Mouse (Mus musculus) MEL (cell line): Measurements from ENCODE around the gene Ddx43. TPM values are rescaled to one million over a fixed set of nuclear protein-coding genes. Genes with fewer than 3 reads are reported as not detected.

ENCODE experiments used
- DNase-seq: peaks from one replicate; pipeline ENCODE4 v3.0.0; 2011; ENCODE audit warnings: low read depth, low spot score
- H3K27ac ChIP-seq: 2 replicates; pipeline ENCODE4 v1.5.1; 2012; ENCODE audit warnings: low read depth, mild to moderate bottlenecking, control low read depth, low read length, moderate library complexity; ENCODE audit not compliant: control insufficient read depth
- H3K27me3 ChIP-seq, 2 experiments: fragments of 150-350 bp in 1 of 2; sonication (generic) in 1 of 2; 2 replicates each; pipeline ENCODE4 v1.6.1; 2012; ENCODE audit warnings: low read length in 2 of 2, mild to moderate bottlenecking in 2 of 2, improper control_type of control experiment in 1 of 2, moderate library complexity in 1 of 2; ENCODE audit not compliant: insufficient read depth in 2 of 2, control insufficient read depth in 1 of 2
- H3K36me3 ChIP-seq, 2 experiments: 2 replicates each; pipeline ENCODE4 v1.6.1; 2012 to 2014; ENCODE audit warnings: low read length in 2 of 2, improper control_type of control experiment in 1 of 2, inconsistent platforms in 1 of 2, mild to moderate bottlenecking in 1 of 2; ENCODE audit not compliant: insufficient read depth in 2 of 2, control insufficient read depth in 1 of 2
- H3K4me1 ChIP-seq, 2 experiments: fragments of 150-350 bp in 1 of 2; sonication (generic) in 1 of 2; 2 replicates each; pipeline ENCODE4 v1.6.1; 2012; ENCODE audit warnings: low read length in 2 of 2, improper control_type of control experiment in 1 of 2, mild to moderate bottlenecking in 1 of 2; ENCODE audit not compliant: insufficient read depth in 2 of 2, control insufficient read depth in 1 of 2
- H3K4me3 ChIP-seq, 2 experiments: fragments of 150-350 bp in 1 of 2; sonication (generic) in 1 of 2; 2 replicates each; pipeline ENCODE4 v1.5.1; 2012; ENCODE audit warnings: low read depth in 2 of 2, low read length in 2 of 2, mild to moderate bottlenecking in 2 of 2, moderate library complexity in 2 of 2, control low read depth in 1 of 2, improper control_type of control experiment in 1 of 2; ENCODE audit not compliant: control insufficient read depth in 1 of 2, insufficient read depth in 1 of 2
- H3K79me2 ChIP-seq: 2 replicates; pipeline ENCODE4 v1.6.1; 2012; ENCODE audit warnings: mild to moderate bottlenecking, low read length, moderate library complexity; ENCODE audit not compliant: control insufficient read depth, poor library complexity, insufficient read depth
- H3K9ac ChIP-seq: 2 replicates; pipeline ENCODE4 v1.6.1; 2012; ENCODE audit warnings: low read depth, mild to moderate bottlenecking, control low read depth, low read length, moderate library complexity; ENCODE audit not compliant: control insufficient read depth, poor library complexity, severe bottlenecking
- H3K9me3 ChIP-seq: fragments of 150-350 bp; sonication (generic); replicated peaks from 2 replicates; pipeline ENCODE4 v1.6.1; 2012; ENCODE audit warnings: mild to moderate bottlenecking, low read length, improper control_type of control experiment, moderate library complexity; ENCODE audit not compliant: insufficient read depth
- CHD1 ChIP-seq: IDR thresholded peaks from 2 replicates; pipeline ENCODE4 v1.6.1; 2012; ENCODE audit warnings: low read depth, mild to moderate bottlenecking, inconsistent platforms, low read length, improper control_type of control experiment
- CHD2 ChIP-seq: IDR thresholded peaks from 2 replicates; pipeline ENCODE4 v1.6.1; 2011; ENCODE audit warnings: low read length, improper control_type of control experiment
- CTCF ChIP-seq, 3 experiments: IDR thresholded peaks in 2 of 3; conservative IDR thresholded peaks in 1 of 3; 2 replicates each; pipeline ENCODE4 v1.5.1; 2011 to 2012; ENCODE audit warnings: low read length in 3 of 3, low read depth in 2 of 3, mild to moderate bottlenecking in 2 of 3, improper control_type of control experiment in 1 of 3, inconsistent platforms in 1 of 3, mixed read lengths in 1 of 3, moderate library complexity in 1 of 3; ENCODE audit not compliant: control insufficient read depth in 1 of 3, insufficient read depth in 1 of 3, poor library complexity in 1 of 3, severe bottlenecking in 1 of 3
- ELF1 ChIP-seq: IDR thresholded peaks from 2 replicates; pipeline ENCODE4 v1.6.1; 2014; ENCODE audit warnings: low read depth, mild to moderate bottlenecking, inconsistent platforms, low read length, improper control_type of control experiment, moderate library complexity
- ETS1 ChIP-seq: IDR thresholded peaks from 2 replicates; pipeline ENCODE4 v1.6.1; 2012; ENCODE audit warnings: low read depth, mild to moderate bottlenecking, inconsistent platforms, low read length, improper control_type of control experiment, moderate library complexity
- JUND ChIP-seq: IDR thresholded peaks from 2 replicates; pipeline ENCODE4 v1.6.1; 2011; ENCODE audit warnings: low read depth, mild to moderate bottlenecking, improper control_type of control experiment, low read length
- KAT2A ChIP-seq: conservative IDR thresholded peaks from 2 replicates; pipeline ENCODE4 v1.6.1; 2012; ENCODE audit warnings: low read depth, low read length, improper control_type of control experiment, inconsistent platforms
- MAFK ChIP-seq: IDR thresholded peaks from 2 replicates; pipeline ENCODE4 v1.6.1; 2011; ENCODE audit warnings: low read depth, mild to moderate bottlenecking, low read length, improper control_type of control experiment, borderline replicate concordance
- MYB ChIP-seq: IDR thresholded peaks from 2 replicates; pipeline ENCODE4 v1.6.1; 2011; ENCODE audit warnings: mild to moderate bottlenecking, low read depth, low read length, improper control_type of control experiment
- NELFE ChIP-seq: IDR thresholded peaks from 2 replicates; pipeline ENCODE4 v1.6.1; 2011; ENCODE audit warnings: low read depth, low read length, improper control_type of control experiment
- NRF1 ChIP-seq: IDR thresholded peaks from 2 replicates; pipeline ENCODE4 v1.6.1; 2014; ENCODE audit warnings: low read depth, mild to moderate bottlenecking, inconsistent platforms, low read length, improper control_type of control experiment, moderate library complexity; ENCODE audit not compliant: poor library complexity, insufficient read depth, severe bottlenecking
- POLR2AphosphoS5 ChIP-seq: IDR thresholded peaks from 2 replicates; pipeline ENCODE4 v1.6.1; 2012; ENCODE audit warnings: low read depth, borderline replicate concordance, mild to moderate bottlenecking, inconsistent platforms, low read length, moderate library complexity, mixed read lengths
- RAD21 ChIP-seq: IDR thresholded peaks from 2 replicates; pipeline ENCODE4 v1.6.1; 2011; ENCODE audit warnings: mild to moderate bottlenecking, low read depth, low read length, improper control_type of control experiment
- SIN3A ChIP-seq: IDR thresholded peaks from 2 replicates; pipeline ENCODE4 v1.6.1; 2012; ENCODE audit warnings: low read length, improper control_type of control experiment, inconsistent platforms
- TAL1 ChIP-seq: IDR thresholded peaks from 2 replicates; pipeline ENCODE4 v1.6.1; 2012; ENCODE audit warnings: mild to moderate bottlenecking, inconsistent platforms, low read length, moderate library complexity, mixed read lengths
- TCF12 ChIP-seq: IDR thresholded peaks from 2 replicates; pipeline ENCODE4 v1.6.1; 2014; ENCODE audit warnings: low read depth, mild to moderate bottlenecking, inconsistent platforms, low read length, improper control_type of control experiment, moderate library complexity
- UBTF ChIP-seq: IDR thresholded peaks from 2 replicates; pipeline ENCODE4 v1.6.1; 2012; ENCODE audit warnings: low read depth, mild to moderate bottlenecking, inconsistent platforms, low read length, improper control_type of control experiment, moderate library complexity, borderline replicate concordance; ENCODE audit not compliant: insufficient read depth
- ZKSCAN1 ChIP-seq: IDR thresholded peaks from 2 replicates; pipeline ENCODE4 v1.6.1; 2012; ENCODE audit warnings: low read depth, mild to moderate bottlenecking, inconsistent platforms, low read length, improper control_type of control experiment, moderate library complexity
- ZMIZ1 ChIP-seq: IDR thresholded peaks from 2 replicates; pipeline ENCODE4 v1.6.1; 2012; ENCODE audit warnings: low read depth, mild to moderate bottlenecking, inconsistent platforms, low read length, improper control_type of control experiment, moderate library complexity
- ZNF384 ChIP-seq: IDR thresholded peaks from 2 replicates; pipeline ENCODE4 v1.6.1; 2012; ENCODE audit warnings: low read depth, mild to moderate bottlenecking, inconsistent platforms, low read length, improper control_type of control experiment
- polyA plus RNA-seq, 2 experiments: library from polyadenylated mRNA; stranded (reverse) in 1 of 2; unstranded in 1 of 2; fragments of >175 nt in 1 of 2; fragments of >200 nt in 1 of 2; gene quantifications; 2 replicates each; pipeline versions ENCODE4 v1.2.1 to v1.2.4; 2012; ENCODE audit warnings: low replicate concordance in 2 of 2, low read depth in 1 of 2; ENCODE audit not compliant: insufficient read length in 2 of 2, insufficient read depth in 1 of 2, missing spikeins in 1 of 2
- total RNA-seq: library from RNA; depleted of rRNA; stranded (reverse); fragments of 300-350 nt; gene quantifications from 2 replicates; pipeline ENCODE4 v1.2.3, GENCODE M21; 2012

The Ddx43 gene
- total and polyA plus RNA-seq, 3 experiments, result 5.5 to 7.2 TPM; not detected in 1

DNA sequence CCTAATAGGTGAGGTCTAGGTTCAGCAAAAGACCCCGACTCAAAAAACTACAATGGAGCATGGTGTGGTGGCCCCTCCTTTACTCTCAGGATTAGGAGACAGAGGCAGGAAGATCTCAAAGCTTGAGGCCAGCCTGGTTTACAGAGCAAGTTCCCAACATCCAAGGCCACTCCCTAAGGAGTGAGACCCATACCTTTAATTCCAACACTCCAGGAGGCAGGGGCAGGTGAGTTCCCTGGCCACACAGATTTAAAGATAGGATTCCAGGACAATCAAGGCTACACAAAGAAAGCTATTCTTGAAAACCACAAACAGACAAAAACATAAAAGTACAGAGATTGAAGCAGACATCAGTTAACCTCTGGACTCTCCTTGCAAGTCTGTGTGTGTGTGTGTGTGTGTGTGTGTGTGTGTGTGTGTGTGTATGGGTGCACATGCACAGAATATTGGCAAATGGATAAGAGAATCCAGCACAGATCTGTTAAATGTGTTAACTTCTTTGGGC, 20.6 kb upstream of the Ddx43 start:
- Histone ChIP-seq H3K79me2 (no peaks in the 10 kb centered on the region), H3K9me3 (no peaks in the 10 kb centered on the region), H3K27ac (no peak overlapping the region), H3K9ac (no peak overlapping the region)
- DNase-seq, result no peak
- TF ChIP-seq ZKSCAN1 (no peak), JUND (no peak), MAFK (no peak), KAT2A (no peak), CHD1 (no peak), UBTF (no peak), NRF1 (no peak), POLR2AphosphoS5 (no peak), TAL1 (no peak), NELFE (no peak), TCF12 (no peak), CTCF (IDR thresholded peaks at IDR 0.05 in 2 of 3, conservative IDR thresholded peaks at IDR 0.05 in 1 of 3; ENCODE audit: control insufficient read depth in 1 of 3, insufficient read depth in 1 of 3, low read depth in 2 of 3, low read length in 3 of 3, poor library complexity in 1 of 3, severe bottlenecking in 1 of 3) (no peak), ETS1 (no peak), ZMIZ1 (no peak), CHD2 (no peak), SIN3A (no peak), ZNF384 (no peak), MYB (no peak), RAD21 (no peak), ELF1 (no peak)
- TF ChIP-seq, all 39 proteins: peak for 0
- no peaks in the 10 kb centered on the region for H3K36me3 ChIP-seq
- H3K27me3 ChIP-seq, result peaks cover 5 to 10% of the 10 kb centered on the region in 2 experiments
- no peaks in the 10 kb centered on the region for H3K4me1 ChIP-seq
- H3K4me3 ChIP-seq, result no peak overlapping the region

GRCm38 (mm10) chr9:78375486-78375885, 20.1 kb upstream of the Ddx43 start:
- peaks cover 5 to 10% of the 10 kb centered on the region in 2 experiments for H3K27me3 ChIP-seq
- no peak for DNase-seq
- no peaks in the 10 kb centered on the region for H3K4me1 ChIP-seq
- no peaks in the 10 kb centered on the region for H3K36me3 ChIP-seq
- H3K27ac ChIP-seq, result no peak overlapping the region
- no peaks in the 10 kb centered on the region for H3K79me2 ChIP-seq
- no peak for TF ChIP-seq JUND
- TF ChIP-seq CTCF (IDR thresholded peaks at IDR 0.05 in 2 of 3, conservative IDR thresholded peaks at IDR 0.05 in 1 of 3; ENCODE audit: control insufficient read depth in 1 of 3, insufficient read depth in 1 of 3, low read depth in 2 of 3, low read length in 3 of 3, poor library complexity in 1 of 3, severe bottlenecking in 1 of 3), result no peak
- no peak overlapping the region for H3K4me3 ChIP-seq
- H3K9ac ChIP-seq, result no peak overlapping the region
- H3K9me3 ChIP-seq, result no peaks in the 10 kb centered on the region
